Comparison of ENCODE assay signal across 8 mouse cellular contexts in the genomic region with DNA sequence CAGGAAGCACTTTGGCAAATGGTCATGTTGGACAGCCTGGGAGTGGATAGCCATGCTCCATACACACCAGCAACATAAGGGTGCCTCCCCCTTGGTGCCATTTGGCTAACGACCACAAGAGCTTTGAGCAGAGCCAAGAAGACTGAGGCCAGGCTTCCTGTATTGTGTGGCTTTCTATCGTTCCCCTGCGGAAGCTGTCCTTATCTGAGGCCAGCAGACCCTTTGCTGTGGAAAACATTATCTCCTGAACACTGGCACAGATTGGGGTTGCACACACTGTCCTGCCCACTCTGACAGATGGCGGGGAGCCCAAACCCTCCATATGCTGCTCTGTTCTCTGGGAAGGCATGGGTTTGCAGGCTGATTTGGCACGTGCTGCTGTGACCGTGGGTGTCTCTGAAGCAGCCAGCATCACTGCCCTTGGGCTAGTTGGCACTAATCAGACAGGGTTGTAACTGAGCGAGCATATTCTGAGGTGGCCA.
A peak's percentile ranks its signal among the peaks of the same experiment; 100 is the strongest.
DNase-seq lines count a peak whose midpoint lies in the region; ATAC-seq and TF ChIP-seq lines count a peak whose summit lies in the region.

No protein-coding gene starts in this region.

- WGBS in neural tube, embryonic 14.5 days = 69% methylated on average over 7 of the region's 7 CpGs

- no peaks in the 10 kb centered on the region for H3K9me3 ChIP-seq in MEL (replicated peaks; ENCODE audit: insufficient read depth, low read length)
- no peaks in the 10 kb centered on the region for H3K9me3 ChIP-seq in neural tube, embryonic 14.5 days (ENCODE audit: control insufficient read depth, low read length)

- DNase-seq in MEL (ENCODE audit: low read depth, low spot score) = peak; percentile 23
- DNase-seq in brain, embryonic 14.5 days (ENCODE audit: low read depth) = peak; percentile 87
- peak; percentile 86 to 91 for DNase-seq in frontal cortex, adult 2 months (ENCODE audit: extremely low spot score in 1 of 2, low spot score in 1 of 2)
- DNase-seq in layer of hippocampus, postnatal 36 days = peak; percentile 87
- DNase-seq in urinary bladder, postnatal 10 days (ENCODE audit: low spot score) = no peak
- no peak for DNase-seq in kidney, postnatal 36 days
- DNase-seq in urinary bladder, postnatal 4 days (ENCODE audit: low spot score in 2 of 2) = no peak

- no peaks in the 10 kb centered on the region for H3K36me3 ChIP-seq in MEL (ENCODE audit: control insufficient read depth in 1 of 2, insufficient read depth in 2 of 2, low read length in 2 of 2)
- H3K36me3 ChIP-seq in neural tube, embryonic 14.5 days (ENCODE audit: control insufficient read depth, insufficient read depth, low read length) = no peaks in the 10 kb centered on the region

- H3K79me2 ChIP-seq in MEL (ENCODE audit: control insufficient read depth, insufficient read depth, low read length, poor library complexity) = no peaks in the 10 kb centered on the region

- TF ChIP-seq EP300 in MEL (IDR thresholded peaks at IDR 0.05; ENCODE audit: low read depth in 1 of 2, low read length in 2 of 2) = 0 out of 4 replicates have a peak, but pooled peaks of 1 of the 2 experiments have one; percentile 36

- TF ChIP-seq CTCF in MEL (IDR thresholded peaks at IDR 0.05 in 2 of 3, conservative IDR thresholded peaks at IDR 0.05 in 1 of 3; ENCODE audit: control insufficient read depth in 1 of 3, insufficient read depth in 1 of 3, low read depth in 2 of 3, low read length in 3 of 3, poor library complexity in 1 of 3, severe bottlenecking in 1 of 3) = no peak
- TF ChIP-seq CTCF in brain, embryonic 14.5 days (IDR thresholded peaks at IDR 0.05; ENCODE audit: borderline replicate concordance, extremely low read depth, insufficient read depth, insufficient read length) = no peak

- TF ChIP-seq RAD21 in MEL (IDR thresholded peaks at IDR 0.05; ENCODE audit: low read depth, low read length) = no peak

- H3K9ac ChIP-seq in MEL (ENCODE audit: control insufficient read depth, low read depth, low read length, poor library complexity, severe bottlenecking) = no peak overlapping the region
- no peak overlapping the region for H3K9ac ChIP-seq in neural tube, embryonic 14.5 days (replicated peaks; ENCODE audit: low read depth, low read length)

- no peak overlapping the region for H3K27ac ChIP-seq in MEL (ENCODE audit: control insufficient read depth, low read depth, low read length)
- H3K27ac ChIP-seq in neural tube, embryonic 14.5 days (ENCODE audit: low read depth, low read length) = no peak overlapping the region

- H3K27me3 ChIP-seq in MEL (ENCODE audit: control insufficient read depth in 1 of 2, insufficient read depth in 2 of 2, low read length in 2 of 2) = no peaks in the 10 kb centered on the region
- no peaks in the 10 kb centered on the region for H3K27me3 ChIP-seq in neural tube, embryonic 14.5 days (ENCODE audit: control insufficient read depth, insufficient read depth, low read length)

- H3K4me1 ChIP-seq in MEL (ENCODE audit: control insufficient read depth in 1 of 2, insufficient read depth in 2 of 2, low read length in 2 of 2) = no peaks in the 10 kb centered on the region
- H3K4me1 ChIP-seq in neural tube, embryonic 14.5 days (ENCODE audit: control insufficient read depth, insufficient read depth, low read length) = no peaks in the 10 kb centered on the region

- no peak overlapping the region for H3K4me3 ChIP-seq in MEL (ENCODE audit: control insufficient read depth in 1 of 2, insufficient read depth in 1 of 2, low read depth in 2 of 2, low read length in 2 of 2)
- H3K4me3 ChIP-seq in neural tube, embryonic 14.5 days (ENCODE audit: low read depth, low read length) = no peak overlapping the region

- peak; percentile 78; the same call in 1 of the 2 replicates for ATAC-seq in neural tube, embryonic 14.5 days (ENCODE audit: low read depth)

- H3K4me2 ChIP-seq in neural tube, embryonic 14.5 days (ENCODE audit: low read depth, low read length) = no peak overlapping the region

- no peak for TF ChIP-seq POLR2A in MEL (IDR thresholded peaks at IDR 0.05; ENCODE audit: control insufficient read depth in 1 of 2, insufficient read depth in 1 of 2, low read depth in 1 of 2, low read length in 2 of 2, poor library complexity in 1 of 2)
- no peak for TF ChIP-seq POLR2A in brain, embryonic 14.5 days (IDR thresholded peaks at IDR 0.05; ENCODE audit: borderline replicate concordance, extremely low read depth, insufficient read depth, insufficient read length, poor library complexity, severe bottlenecking)

TF ChIP-seq in MEL, 35 proteins besides CTCF, POLR2A, EP300 and RAD21:
- TF ChIP-seq POLR2AphosphoS5 (IDR thresholded peaks at IDR 0.05; ENCODE audit: borderline replicate concordance, low read depth, low read length) = no peak
- no peak for TF ChIP-seq CHD2 (IDR thresholded peaks at IDR 0.05; ENCODE audit: low read length)
- TF ChIP-seq ETS1 (IDR thresholded peaks at IDR 0.05; ENCODE audit: low read depth, low read length) = no peak
- TF ChIP-seq NRF1 (IDR thresholded peaks at IDR 0.05; ENCODE audit: insufficient read depth, low read depth, low read length, poor library complexity, severe bottlenecking) = no peak
- TF ChIP-seq SMC3 (IDR thresholded peaks at IDR 0.05; ENCODE audit: low read depth, low read length) = no peak
- peak; percentile 73 for TF ChIP-seq TCF12 (IDR thresholded peaks at IDR 0.05; ENCODE audit: low read depth, low read length)
- no peak for TF ChIP-seq GABPA (IDR thresholded peaks at IDR 0.05; ENCODE audit: low read depth, low read length)
- no peak for TF ChIP-seq CHD1 (IDR thresholded peaks at IDR 0.05; ENCODE audit: low read depth, low read length)
- TF ChIP-seq TAL1 (IDR thresholded peaks at IDR 0.05; ENCODE audit: low read length) = peak; percentile 46
- TF ChIP-seq ZNF384 (IDR thresholded peaks at IDR 0.05; ENCODE audit: low read depth, low read length) = no peak
- no peak for TF ChIP-seq ELF1 (IDR thresholded peaks at IDR 0.05; ENCODE audit: low read depth, low read length)

Comparison
In these comparisons a context has a peak if more than half of its experiments do, and no peak if none do; other contexts are left out.
1. DNase-seq: peak in MEL (single experiment), brain, embryonic 14.5 days (single experiment), frontal cortex, adult 2 months (2 of 2) and layer of hippocampus, postnatal 36 days (2 of 2); none in urinary bladder, postnatal 10 days (single experiment), kidney, postnatal 36 days (0 of 2) and urinary bladder, postnatal 4 days (0 of 2).